Mouse (Mus musculus) liver, postnatal 0 days (tissue): ENCODE results near the gene Olfml2a. TPM values are rescaled to one million over a fixed set of nuclear protein-coding genes. Genes with fewer than 3 reads are reported as not detected.

Experiments used
- ATAC-seq: fragments of 200-750 bp; cut with Nextera tagmentation; 2 replicates; pipeline ENCODE4 v1.8.0; 2017; ENCODE audit warnings: mild to moderate bottlenecking, moderate library complexity
- DNase-seq: peaks from one replicate; pipeline ENCODE4 v3.0.0-alpha.2; 2016
- H3K27ac ChIP-seq: fragments of 300-500 bp; sonication (generic); 2 replicates; pipeline ENCODE4 v1.5.1; 2014; ENCODE audit warnings: antibody characterized with exemption, moderate library complexity, mild to moderate bottlenecking, low read depth
- H3K27me3 ChIP-seq: fragments of 300-500 bp; sonication (generic); 2 replicates; pipeline ENCODE4 v1.6.1; 2014; ENCODE audit warnings: low read length, control low read depth, mixed read lengths; ENCODE audit not compliant: insufficient read depth
- H3K36me3 ChIP-seq: fragments of 300-500 bp; sonication (generic); replicated peaks from 2 replicates; pipeline ENCODE4 v1.6.1; 2014; ENCODE audit warnings: mild to moderate bottlenecking, control low read depth, low read length, moderate library complexity, mixed read lengths; ENCODE audit not compliant: insufficient read depth
- H3K4me1 ChIP-seq: fragments of 300-500 bp; sonication (generic); 2 replicates; pipeline ENCODE4 v1.6.1; 2014; ENCODE audit warnings: antibody characterized with exemption, mild to moderate bottlenecking, control low read depth; ENCODE audit not compliant: insufficient read depth
- H3K4me2 ChIP-seq: fragments of 300-500 bp; sonication (generic); 2 replicates; pipeline ENCODE4 v1.6.1; 2014; ENCODE audit warnings: low read depth, mild to moderate bottlenecking, low read length, moderate library complexity, mixed read lengths
- H3K4me3 ChIP-seq: fragments of 300-500 bp; sonication (generic); 2 replicates; pipeline ENCODE4 v1.5.1; 2014; ENCODE audit warnings: low read depth, low read length
- H3K9ac ChIP-seq: fragments of 300-500 bp; sonication (generic); replicated peaks from 2 replicates; pipeline ENCODE4 v1.6.1; 2014; ENCODE audit warnings: mild to moderate bottlenecking, moderate library complexity
- H3K9me3 ChIP-seq: fragments of 300-500 bp; sonication (generic); 2 replicates; pipeline ENCODE4 v1.6.1; 2016; ENCODE audit warnings: mild to moderate bottlenecking, control low read depth, low read length, mixed read lengths
- CTCF ChIP-seq: sonication (generic); IDR thresholded peaks from 2 replicates; pipeline ENCODE4 v1.5.1; 2016; ENCODE audit warnings: antibody characterized with exemption, low read depth
- EP300 ChIP-seq: IDR thresholded peaks from 2 replicates; pipeline ENCODE4 v1.6.1; 2016; ENCODE audit warnings: antibody characterized with exemption, low read depth, mild to moderate bottlenecking
- WGBS: fragments of 180-500 bp; shearing (Covaris S2); extraction: QIAGEN DNeasy Blood & Tissue Kit; methylation state at CpG from one replicate; pipeline ENCODE4 v1.1.7; 2014; ENCODE audit not compliant: insufficient replicate concordance; 5-methylcytosine and 5-hydroxymethylcytosine counted together
- polyA plus RNA-seq: library from polyadenylated mRNA; unstranded; fragments of >200 nt; fragmentation: Nextera tagmentation; extraction: Ambion mirVana; gene quantifications from 2 replicates; pipeline ENCODE4 v1.2.1, GENCODE M21; 2015

Gene Olfml2a
- polyA plus RNA-seq, 1 experiment from 2014 or later = 0.06 TPM

- Histone ChIP-seq H3K4me1 (peaks cover 50% of the 10 kb centered on the region), H3K9me3 (no peaks in the 10 kb centered on the region), H3K36me3 (peaks cover 39% of the 10 kb centered on the region), H3K27me3 (no peaks in the 10 kb centered on the region), H3K27ac (peak overlapping the region; percentile 87), H3K4me3 (peak overlapping the region; percentile 93), H3K9ac (peak overlapping the region; percentile 89), H3K4me2 (peak overlapping the region; percentile 92)
- peak; percentile 8; the same call in 1 of the 2 replicates for ATAC-seq
- peak; percentile 52 for DNase-seq
- TF ChIP-seq EP300 = no peak
- TF ChIP-seq CTCF = no peak
- 0% methylated on average over 11 of the region's 11 CpGs for WGBS
Observed at GRCm38 (mm10) chr2:39004372-39004771, 72.6 kb downstream of the Olfml2a start.

DNA sequence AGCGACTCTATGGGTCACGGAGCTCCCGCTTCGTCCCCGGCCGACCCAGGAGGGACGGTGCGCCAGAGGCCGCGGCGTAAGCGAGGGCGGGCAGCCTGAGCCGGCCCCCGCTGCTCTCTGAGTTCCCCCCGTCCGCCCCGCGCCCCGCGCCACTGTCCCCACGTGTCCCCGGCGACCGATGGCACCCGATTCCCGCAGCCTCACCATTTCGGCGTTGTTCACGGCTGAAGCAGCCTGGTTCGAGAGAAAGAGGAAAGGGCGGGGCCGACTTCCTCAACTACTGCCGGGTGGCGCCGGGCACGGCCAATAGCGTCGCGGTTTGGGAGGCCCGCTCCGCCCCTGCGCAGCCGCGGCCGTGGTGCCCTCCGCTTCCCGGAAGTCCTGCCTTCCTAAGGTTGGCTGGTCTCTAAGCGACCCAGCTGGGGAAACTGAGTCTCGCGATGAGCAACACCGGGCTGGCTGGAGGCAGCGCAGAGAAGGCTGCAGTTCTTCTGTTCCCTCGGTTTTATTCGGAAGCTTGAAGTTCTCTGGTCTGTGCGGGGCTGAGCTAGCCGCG lies 73.2 kb downstream of the Olfml2a start, which contains the start of gene Arpc5l:
Arpc5l (plus strand) TSS at position 469 of the 556 bp plus-strand sequence.
- ATAC-seq = peak; percentile 80
- Histone ChIP-seq H3K4me1 (peaks cover 54% of the 10 kb centered on the region), H3K4me2 (peak within 1 kb of the TSS; percentile 92), H3K36me3 (peaks cover 35% of the 10 kb centered on the region), H3K4me3 (peak within 1 kb of the TSS; percentile 93), H3K9me3 (no peaks in the 10 kb centered on the region), H3K27ac (peak within 1 kb of the TSS; percentile 87), H3K9ac (peak within 1 kb of the TSS; percentile 89), H3K27me3 (no peaks in the 10 kb centered on the region)
- TF ChIP-seq EP300 = no peak
- no peak for TF ChIP-seq CTCF
- under 1% methylated on average over 53 of the region's 58 CpGs for WGBS
- peak; percentile 94 for DNase-seq

GRCm38 (mm10) chr2:39005574-39006079 lies 73.8 kb downstream of the Olfml2a start, which contains the start of gene Rpl35:
Rpl35 (minus strand) TSS chr2:39005624.
- H3K36me3 ChIP-seq = peaks cover 28% of the 10 kb centered on the region
- H3K27me3 ChIP-seq = no peaks in the 10 kb centered on the region
- no peaks in the 10 kb centered on the region for H3K9me3 ChIP-seq
- peak within 1 kb of the TSS; percentile 92 for H3K4me2 ChIP-seq
- H3K4me1 ChIP-seq = peaks cover 59% of the 10 kb centered on the region
- DNase-seq = peak; percentile 75
- 10% methylated on average over 15 of the region's 15 CpGs for WGBS
- peak within 1 kb of the TSS; percentile 93 for H3K4me3 ChIP-seq
- ATAC-seq = no peak
- peak within 1 kb of the TSS; percentile 89 for H3K9ac ChIP-seq
- H3K27ac ChIP-seq = peak within 1 kb of the TSS; percentile 87
- peak; percentile 62 for TF ChIP-seq CTCF
- TF ChIP-seq EP300 = no peak

DNA sequence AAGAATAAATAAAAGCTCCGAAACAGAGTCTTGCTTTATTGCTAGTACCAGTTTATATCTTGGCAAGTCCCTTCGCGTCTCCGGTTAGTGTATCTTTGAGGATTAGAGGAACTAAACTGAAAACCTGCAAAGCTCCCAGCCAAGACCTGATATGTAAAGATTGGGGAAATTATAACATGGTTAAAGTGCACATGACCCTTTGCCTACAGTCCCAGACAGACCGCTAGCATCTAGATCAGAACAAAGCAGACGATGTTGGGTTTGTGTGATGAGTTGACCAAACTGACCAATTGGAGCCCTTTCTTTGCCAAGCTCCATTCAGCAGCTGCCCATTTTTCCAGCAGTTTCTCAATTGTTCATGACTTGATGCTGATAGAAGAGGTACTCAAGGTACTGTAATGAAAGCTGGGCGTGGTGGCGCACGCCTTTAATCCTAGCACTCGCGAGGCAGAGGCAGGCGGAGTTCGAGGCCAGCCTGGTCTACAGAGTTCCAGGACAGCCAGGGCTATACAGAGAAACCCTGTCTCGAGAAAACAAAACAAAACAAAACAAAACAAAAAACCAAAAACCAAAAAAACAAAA lies 74.5 kb downstream of the Olfml2a start:
- Histone ChIP-seq H3K4me3 (peak overlapping the region; percentile 93; the same call in 1 of the 2 replicates), H3K9ac (0 out of 2 replicates have a peak overlapping the region, but pooled peaks have one; percentile 16), H3K4me1 (peaks cover 65% of the 10 kb centered on the region), H3K27ac (no peak overlapping the region), H3K36me3 (peaks cover 26% of the 10 kb centered on the region), H3K4me2 (peak overlapping the region; percentile 92), H3K9me3 (no peaks in the 10 kb centered on the region), H3K27me3 (no peaks in the 10 kb centered on the region)
- DNase-seq (no peak), ATAC-seq (no peak)
- WGBS = 81% methylated on average over 14 of the region's 14 CpGs
- TF ChIP-seq EP300 (no peak), CTCF (no peak)

DNA sequence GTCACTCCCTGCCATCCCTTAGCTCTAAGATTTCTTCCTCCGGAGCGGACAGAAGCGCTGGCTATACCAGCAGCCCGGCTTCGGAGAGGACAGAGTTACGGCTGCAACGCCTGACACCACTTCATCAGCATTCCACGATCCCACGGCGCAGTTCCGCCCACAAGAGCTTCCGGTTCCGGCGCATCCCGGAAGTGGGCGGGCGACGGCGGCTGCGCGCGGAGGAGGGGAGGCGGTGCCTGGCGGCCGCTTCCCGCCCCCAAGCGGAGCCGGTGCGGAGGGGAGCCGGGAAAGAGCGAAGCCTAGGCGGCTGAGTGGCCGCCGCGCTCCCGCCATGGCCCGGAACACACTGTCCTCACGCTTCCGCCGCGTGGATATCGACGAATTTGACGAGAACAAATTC lies 76.1 kb downstream of the Olfml2a start:
- H3K9ac ChIP-seq = peak overlapping the region; percentile 83
- peak overlapping the region; percentile 89 for H3K27ac ChIP-seq
- WGBS = under 1% methylated on average over 44 of the region's 44 CpGs
- peaks cover 22% of the 10 kb centered on the region for H3K36me3 ChIP-seq
- DNase-seq = peak; percentile 97
- H3K4me1 ChIP-seq = peaks cover 65% of the 10 kb centered on the region
- peak overlapping the region; percentile 96 for H3K4me2 ChIP-seq
- no peaks in the 10 kb centered on the region for H3K9me3 ChIP-seq
- peak; percentile 21; the same call in 1 of the 2 replicates for TF ChIP-seq CTCF
- TF ChIP-seq EP300 = 0 out of 2 replicates have a peak, but pooled peaks have one; percentile 43
- no peaks in the 10 kb centered on the region for H3K27me3 ChIP-seq
- H3K4me3 ChIP-seq = peak overlapping the region; percentile 68
- peak; percentile 85 for ATAC-seq

DNA sequence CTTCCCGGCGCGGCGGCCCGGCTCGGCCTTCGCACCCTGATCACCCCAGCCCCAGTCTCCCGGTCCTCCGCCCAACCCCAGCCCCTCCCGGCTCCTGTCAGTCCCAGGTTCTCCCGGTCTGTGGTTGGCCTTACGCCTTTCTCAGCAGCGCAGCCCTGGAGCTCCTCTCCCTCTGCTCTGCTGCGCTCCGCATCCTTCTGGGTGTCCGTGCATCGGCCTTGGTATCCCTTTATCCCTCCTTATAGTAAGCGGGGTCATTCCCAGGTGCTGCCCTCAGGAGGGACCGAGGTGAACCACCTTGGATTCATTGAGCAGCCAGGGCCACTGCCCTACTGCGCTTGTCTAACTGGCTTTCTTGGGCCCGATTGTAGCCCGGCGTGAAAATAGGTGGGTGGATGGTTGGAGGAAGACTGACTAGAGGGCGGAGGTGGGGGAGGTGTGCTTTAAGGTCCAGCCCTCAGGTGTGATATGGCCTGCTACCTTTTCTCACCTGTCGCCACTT lies 76.6 kb downstream of the Olfml2a start:
- TF ChIP-seq EP300 (no peak), CTCF (no peak)
- ATAC-seq (peak; percentile 35), DNase-seq (peak; percentile 40)
- Histone ChIP-seq H3K27me3 (no peaks in the 10 kb centered on the region), H3K9me3 (no peaks in the 10 kb centered on the region), H3K4me2 (peak overlapping the region; percentile 96), H3K4me3 (peak overlapping the region; percentile 68), H3K27ac (peak overlapping the region; percentile 89), H3K9ac (peak overlapping the region; percentile 83), H3K4me1 (peaks cover 61% of the 10 kb centered on the region), H3K36me3 (peaks cover 23% of the 10 kb centered on the region)
- under 1% methylated on average over 21 of the region's 25 CpGs for WGBS
